Mouse (Mus musculus) CD4-positive, CD25-positive, alpha-beta regulatory T cell (primary cell): ENCODE measurements around the gene Nap1l2. TPM values are rescaled to one million over a fixed set of nuclear protein-coding genes. Genes with fewer than 3 reads are reported as not detected.

Experiments
- polyA plus RNA-seq: library from polyadenylated mRNA; unstranded; fragments of 100-300 nt; shearing (Covaris generic); gene quantifications from one replicate; pipeline ENCODE4 v1.2.1, GENCODE M21; 2017

Gene Nap1l2
- polyA plus RNA-seq: not detected

DNA sequence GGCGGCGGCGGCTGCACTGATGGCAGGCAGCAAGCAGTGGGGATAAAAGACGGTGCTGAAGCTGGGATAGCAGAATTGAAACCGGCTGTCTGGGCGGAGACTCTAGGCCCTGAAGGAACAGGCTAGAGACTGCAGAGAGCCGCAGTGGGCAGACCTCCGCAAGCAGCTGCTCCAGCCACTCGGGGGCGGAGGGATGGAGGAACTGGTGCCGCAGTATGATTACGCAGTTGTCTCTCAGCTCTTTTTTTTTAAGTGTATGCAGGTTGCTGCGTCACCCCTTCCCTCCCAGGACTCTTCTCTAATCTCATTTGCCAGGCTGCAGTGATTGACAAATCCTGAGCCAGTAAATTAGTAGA is at the start of gene Nap1l2:
Gene Nap1l2 (minus strand): TSS at position 210 of the 356 bp plus-strand sequence.

Other genes starting within 250 kb of the Nap1l2 start
- not detected for gene Cdx4, start 134.8 kb upstream of the Nap1l2 start, polyA plus RNA-seq
- 1.8 TPM for gene Chic1, start 169.8 kb upstream of the Nap1l2 start, polyA plus RNA-seq
- gene Tsx, start 227.8 kb upstream of the Nap1l2 start, polyA plus RNA-seq: 0.51 TPM
- gene Gm26992, start 235.4 kb upstream of the Nap1l2 start, polyA plus RNA-seq: not detected